Mouse (Mus musculus) midbrain, embryonic 16.5 days (tissue): ENCODE measurements around the gene Sh3bp5l. TPM values are rescaled to one million over a fixed set of nuclear protein-coding genes. Genes with fewer than 3 reads are reported as not detected.
"Not testable (repeated sequence)": the region's sequence is repeated elsewhere in the genome, so short reads cannot be mapped to it uniquely, and the experiment has no call there.

Source experiments
- ATAC-seq: fragments of 200-750 bp; cut with Nextera tagmentation; 2 replicates; pipeline ENCODE4 v1.8.0; 2017; ENCODE audit warnings: moderate TSS enrichment
- H3K27ac ChIP-seq: fragments of 300-500 bp; sonication (generic); 2 replicates; pipeline ENCODE4 v1.5.1; 2014; ENCODE audit warnings: mild to moderate bottlenecking, low read length, mixed read lengths
- H3K27me3 ChIP-seq: fragments of 300-500 bp; sonication (generic); 2 replicates; pipeline ENCODE4 v1.6.1; 2014; ENCODE audit warnings: low read depth, low read length, mixed read lengths; ENCODE audit not compliant: control insufficient read depth, insufficient read depth
- H3K36me3 ChIP-seq: fragments of 300-500 bp; sonication (generic); 2 replicates; pipeline ENCODE4 v1.6.1; 2014; ENCODE audit warnings: mild to moderate bottlenecking, low read length, moderate library complexity, mixed read lengths; ENCODE audit not compliant: control insufficient read depth, insufficient read depth
- H3K4me1 ChIP-seq: fragments of 300-500 bp; sonication (generic); 2 replicates; pipeline ENCODE4 v1.6.1; 2014; ENCODE audit warnings: mild to moderate bottlenecking, low read length, mixed read lengths; ENCODE audit not compliant: control insufficient read depth, insufficient read depth
- H3K4me2 ChIP-seq: fragments of 300-500 bp; sonication (generic); 2 replicates; pipeline ENCODE4 v1.6.1; 2014; ENCODE audit warnings: mild to moderate bottlenecking, low read length, mixed read lengths
- H3K4me3 ChIP-seq: fragments of 300-500 bp; sonication (generic); 2 replicates; pipeline ENCODE4 v1.5.1; 2014; ENCODE audit warnings: low read depth, mild to moderate bottlenecking, low read length, moderate library complexity, mixed read lengths
- H3K9ac ChIP-seq: fragments of 300-500 bp; sonication (generic); 2 replicates; pipeline ENCODE4 v1.6.1; 2014; ENCODE audit warnings: low read depth, low read length, mixed read lengths
- H3K9me3 ChIP-seq: fragments of 300-500 bp; sonication (generic); replicated peaks from 2 replicates; pipeline ENCODE4 v1.6.1; 2014; ENCODE audit warnings: mild to moderate bottlenecking, low read length, mixed read lengths; ENCODE audit not compliant: control insufficient read depth, poor library complexity, severe bottlenecking
- WGBS: fragments of 180-500 bp; shearing (Covaris S2); extraction: QIAGEN DNeasy Blood & Tissue Kit; methylation state at CpG from one replicate; pipeline ENCODE4 v1.1.7; 2014; 5-methylcytosine and 5-hydroxymethylcytosine counted together
- polyA plus RNA-seq: library from polyadenylated mRNA; unstranded; fragments of >200 nt; fragmentation: Nextera tagmentation; extraction: Ambion mirVana; gene quantifications from 2 replicates; pipeline ENCODE4 v1.2.1, GENCODE M21; 2015

Gene Sh3bp5l
- polyA plus RNA-seq, 1 experiment from 2014 or later: 52.4 TPM

DNA sequence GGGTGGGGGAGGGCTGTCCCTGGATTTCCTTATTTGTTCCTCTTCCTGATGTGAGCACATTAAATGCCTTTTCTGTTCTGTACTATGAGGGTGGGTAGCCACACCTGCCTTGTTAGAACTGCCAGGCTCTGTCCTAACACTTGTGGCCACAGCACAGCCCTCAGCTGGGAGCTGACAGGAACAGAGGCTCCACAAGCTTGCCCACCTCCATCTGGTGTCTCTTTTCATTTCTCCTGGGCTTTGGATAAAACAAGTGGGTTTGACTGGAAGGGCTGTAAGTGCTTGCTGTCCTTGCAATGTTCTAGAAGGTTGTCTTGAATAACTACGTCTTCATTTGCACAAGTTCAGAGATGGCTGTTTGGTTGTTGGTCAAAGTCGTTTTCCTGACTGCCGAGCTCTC is 24.4 kb downstream of the Sh3bp5l start:
- 74% methylated on average over 3 of the region's 3 CpGs for WGBS
- Histone ChIP-seq H3K36me3 (no peaks in the 10 kb centered on the region), H3K4me2 (no peak overlapping the region), H3K9ac (no peak overlapping the region), H3K9me3 (no peaks in the 10 kb centered on the region), H3K27me3 (no peaks in the 10 kb centered on the region), H3K4me1 (no peaks in the 10 kb centered on the region), H3K27ac (no peak overlapping the region), H3K4me3 (no peak overlapping the region)
- no peak for ATAC-seq

DNA sequence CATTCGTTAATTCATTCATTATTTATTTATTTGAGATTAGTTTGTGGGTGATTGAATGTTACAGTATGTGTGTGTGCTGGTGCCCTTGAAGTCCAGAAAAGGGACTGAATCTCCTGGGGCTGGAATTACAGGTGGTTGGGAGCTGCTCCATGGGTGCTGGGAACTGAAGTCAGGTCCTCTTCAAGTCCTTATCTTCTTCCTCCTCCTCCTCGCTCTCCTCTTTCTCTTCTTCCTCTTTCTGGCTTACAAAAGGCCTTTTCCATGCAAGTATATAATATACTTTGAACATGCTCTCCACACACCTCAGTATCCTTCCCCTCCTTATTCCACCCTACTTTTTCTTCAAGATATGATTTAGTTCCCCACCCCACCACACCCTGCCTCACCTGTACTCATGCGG is 26.5 kb downstream of the Sh3bp5l start:
- WGBS: 89% methylated on average over 3 of the region's 3 CpGs
- no peak overlapping the region for H3K4me3 ChIP-seq
- ATAC-seq: no peak
- H3K4me2 ChIP-seq: no peak overlapping the region
- H3K27ac ChIP-seq: no peak overlapping the region
- H3K36me3 ChIP-seq: no peaks in the 10 kb centered on the region
- no peaks in the 10 kb centered on the region for H3K9me3 ChIP-seq
- H3K9ac ChIP-seq: no peak overlapping the region
- no peaks in the 10 kb centered on the region for H3K27me3 ChIP-seq
- H3K4me1 ChIP-seq: no peaks in the 10 kb centered on the region

DNA sequence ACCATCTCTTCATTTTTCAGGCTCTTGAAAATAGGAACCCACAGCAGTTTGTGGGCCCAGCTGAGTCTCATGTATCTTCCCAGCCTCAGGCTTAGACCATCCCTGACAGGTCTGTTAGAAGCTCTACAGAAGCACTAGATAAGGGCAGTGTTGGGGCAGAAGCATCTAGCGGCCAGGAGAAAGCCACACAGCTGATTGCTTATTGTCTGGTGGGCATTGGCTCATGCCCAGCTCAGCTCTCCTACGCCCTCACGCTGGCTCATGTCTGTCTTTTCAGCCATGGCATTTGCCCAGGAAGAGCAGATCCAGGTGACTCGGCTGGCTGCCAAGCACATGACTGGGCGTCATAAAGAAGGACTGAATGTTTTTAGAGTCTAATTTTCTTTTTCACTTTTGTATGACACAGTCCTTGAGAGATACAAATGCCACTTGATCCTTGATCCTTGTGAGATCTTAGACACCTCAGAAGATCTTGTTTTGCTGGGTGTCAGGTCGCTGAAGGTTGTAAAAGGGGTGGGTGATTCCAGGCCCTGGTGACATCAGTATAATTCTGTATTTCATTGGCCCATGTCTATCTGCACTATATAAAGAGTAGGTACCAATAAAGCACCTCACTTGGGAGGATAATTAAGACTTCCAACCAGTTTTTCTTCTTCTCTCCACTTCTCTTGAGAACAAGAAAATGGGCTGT is 27.5 kb downstream of the Sh3bp5l start:
- WGBS: 88% methylated on average over 6 of the region's 6 CpGs
- no peak overlapping the region for H3K27ac ChIP-seq
- ATAC-seq: no peak
- no peak overlapping the region for H3K4me2 ChIP-seq
- no peaks in the 10 kb centered on the region for H3K4me1 ChIP-seq
- H3K4me3 ChIP-seq: no peak overlapping the region
- no peaks in the 10 kb centered on the region for H3K9me3 ChIP-seq
- no peaks in the 10 kb centered on the region for H3K27me3 ChIP-seq
- H3K36me3 ChIP-seq: no peaks in the 10 kb centered on the region
- H3K9ac ChIP-seq: no peak overlapping the region

DNA sequence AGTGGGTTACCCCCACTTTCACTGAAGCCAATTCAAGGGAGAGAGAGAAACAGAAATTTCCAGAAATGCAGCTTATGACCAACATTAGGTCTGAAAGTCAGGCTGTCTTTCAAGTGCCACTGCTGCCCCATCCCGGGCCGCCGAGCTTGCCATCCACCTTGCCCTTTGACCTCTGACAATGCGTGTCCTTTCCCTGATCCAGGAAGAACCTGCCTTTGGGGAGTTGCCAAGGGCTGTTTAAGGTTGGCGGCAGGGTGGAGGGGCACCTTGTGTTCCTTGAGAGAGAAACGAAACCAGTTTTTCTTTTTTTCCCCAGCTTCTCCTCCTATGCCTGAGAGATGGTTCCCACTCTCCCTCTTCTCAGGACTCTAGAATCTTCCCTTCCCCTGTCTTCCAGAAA is 32.0 kb downstream of the Sh3bp5l start:
- no CpG with 5 or more reads among the region's 6 CpGs for WGBS
- not testable (repeated sequence) for ATAC-seq, H3K4me2 ChIP-seq, H3K4me3 ChIP-seq, H3K36me3 ChIP-seq, H3K27ac ChIP-seq, H3K4me1 ChIP-seq, H3K9me3 ChIP-seq, H3K27me3 ChIP-seq, H3K9ac ChIP-seq

DNA sequence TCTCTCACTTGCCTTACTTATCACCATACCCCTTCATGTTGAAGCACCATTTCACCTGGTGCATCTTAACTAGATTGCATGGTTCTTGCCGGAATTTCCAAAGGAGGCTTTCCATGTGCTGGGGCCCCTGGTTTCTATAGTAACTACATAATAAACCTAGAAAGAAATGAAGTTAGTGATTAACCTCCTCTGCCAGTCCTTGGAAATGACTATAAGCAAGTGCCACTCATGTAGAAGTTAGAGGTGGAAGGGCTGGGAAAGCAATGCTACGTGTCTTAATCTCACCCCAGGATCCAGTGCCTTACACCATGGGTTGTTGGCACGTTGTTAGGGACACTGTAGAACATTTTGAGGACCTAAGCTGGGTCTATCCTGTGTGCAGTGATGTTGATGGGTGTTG is 33.9 kb downstream of the Sh3bp5l start:
- 68% methylated on average over 3 of the region's 3 CpGs for WGBS

DNA sequence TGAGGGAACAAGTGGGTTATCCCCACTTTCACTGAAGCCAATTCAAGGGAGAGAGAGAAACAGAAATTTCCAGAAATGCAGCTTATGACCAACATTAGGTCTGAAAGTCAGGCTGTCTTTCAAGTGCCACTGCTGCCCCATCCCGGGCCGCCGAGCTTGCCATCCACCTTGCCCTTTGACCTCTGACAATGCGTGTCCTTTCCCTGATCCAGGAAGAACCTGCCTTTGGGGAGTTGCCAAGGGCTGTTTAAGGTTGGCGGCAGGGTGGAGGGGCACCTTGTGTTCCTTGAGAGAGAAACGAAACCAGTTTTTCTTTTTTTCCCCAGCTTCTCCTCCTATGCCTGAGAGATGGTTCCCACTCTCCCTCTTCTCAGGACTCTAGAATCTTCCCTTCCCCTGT is 35.7 kb downstream of the Sh3bp5l start:
- H3K4me3 ChIP-seq, H3K4me2 ChIP-seq, H3K27me3 ChIP-seq, H3K36me3 ChIP-seq, H3K9me3 ChIP-seq, H3K27ac ChIP-seq, H3K9ac ChIP-seq, ATAC-seq, H3K4me1 ChIP-seq: not testable (repeated sequence)
- no CpG with 5 or more reads among the region's 6 CpGs for WGBS

More for the DNA sequence above, 33.9 kb downstream of the Sh3bp5l start:
- Histone ChIP-seq H3K4me1 (no peaks in the 10 kb centered on the region), H3K9ac (no peak overlapping the region), H3K9me3 (no peaks in the 10 kb centered on the region), H3K27ac (no peak overlapping the region), H3K36me3 (no peaks in the 10 kb centered on the region), H3K4me2 (no peak overlapping the region), H3K4me3 (no peak overlapping the region), H3K27me3 (no peaks in the 10 kb centered on the region)
- ATAC-seq: no peak

DNA sequence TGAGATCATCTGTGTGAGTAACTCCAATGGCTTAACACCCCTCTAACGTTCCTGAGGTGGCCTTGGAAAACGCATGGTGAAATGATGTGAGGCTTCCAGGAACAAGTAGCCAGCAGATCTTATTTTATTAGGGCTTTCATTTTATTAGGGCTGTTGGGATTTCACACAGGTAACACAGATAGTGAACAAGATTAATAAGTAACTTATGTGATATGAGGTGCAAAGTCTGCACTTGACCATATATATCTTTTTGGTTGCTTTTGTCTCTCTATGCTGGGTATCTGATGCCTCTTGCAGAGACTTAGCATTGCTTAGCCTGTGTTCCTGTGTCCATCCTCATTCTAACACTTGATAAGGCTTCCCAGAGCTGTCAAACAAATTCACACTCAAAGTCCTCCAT is 46.7 kb downstream of the Sh3bp5l start:
- ATAC-seq: no peak
- no peaks in the 10 kb centered on the region for H3K36me3 ChIP-seq
- H3K27me3 ChIP-seq: no peaks in the 10 kb centered on the region
- H3K27ac ChIP-seq: no peak overlapping the region
- WGBS: 96% methylated on average over 2 of the region's 2 CpGs
- H3K4me3 ChIP-seq: no peak overlapping the region
- H3K9me3 ChIP-seq: no peaks in the 10 kb centered on the region
- H3K4me1 ChIP-seq: no peaks in the 10 kb centered on the region
- H3K4me2 ChIP-seq: no peak overlapping the region
- H3K9ac ChIP-seq: no peak overlapping the region

DNA sequence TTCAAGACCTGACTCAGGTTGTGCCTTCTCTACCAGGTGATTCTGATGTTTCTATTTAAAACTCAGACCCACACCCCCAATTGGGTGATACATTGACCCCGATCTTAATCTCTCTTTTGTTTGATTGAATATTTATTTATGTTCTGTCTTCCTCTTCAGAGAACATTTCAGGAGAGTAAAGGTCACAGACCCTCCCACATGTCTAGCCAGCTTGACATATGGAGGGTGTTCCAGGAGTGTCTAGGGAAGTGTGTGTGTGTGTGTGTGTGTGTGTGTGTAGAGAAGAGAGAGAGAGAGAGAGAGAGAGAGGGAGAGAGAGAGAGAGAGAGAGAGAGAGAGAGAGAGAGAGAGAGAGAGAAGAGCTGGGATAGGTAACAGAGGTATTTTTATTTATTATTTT is 47.2 kb downstream of the Sh3bp5l start:
- Histone ChIP-seq H3K27me3 (no peaks in the 10 kb centered on the region), H3K9ac (no peak overlapping the region), H3K4me2 (no peak overlapping the region), H3K4me1 (no peaks in the 10 kb centered on the region), H3K4me3 (no peak overlapping the region), H3K9me3 (no peaks in the 10 kb centered on the region), H3K27ac (no peak overlapping the region), H3K36me3 (no peaks in the 10 kb centered on the region)
- ATAC-seq: no peak
- 73% methylated on average over 1 of the region's 1 CpGs for WGBS

DNA sequence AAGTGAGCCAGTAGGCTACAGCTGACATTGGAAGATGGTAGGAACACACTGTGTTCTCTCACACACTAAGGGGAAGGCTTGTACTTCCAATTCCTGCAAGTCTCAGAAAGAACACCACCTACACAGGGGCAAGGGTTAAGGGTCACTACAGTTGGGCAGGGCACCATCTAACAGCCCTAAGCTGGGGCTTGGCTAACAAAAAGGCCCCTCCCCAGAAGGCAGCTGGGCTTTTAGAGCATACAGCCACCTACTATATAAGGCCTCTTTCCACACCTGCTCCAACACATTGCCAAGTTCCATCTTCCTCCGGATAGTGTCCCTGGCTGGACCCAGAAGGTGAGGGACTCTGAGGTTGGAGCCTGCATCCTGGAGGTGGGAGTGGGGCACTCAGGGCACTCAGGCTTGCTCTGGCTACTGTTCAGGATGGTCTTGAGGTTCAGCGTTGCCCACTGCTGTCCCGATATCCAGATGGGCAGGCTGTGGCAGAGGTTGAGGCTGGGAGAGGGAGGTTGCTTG is 48.3 kb downstream of the Sh3bp5l start, which contains the start of gene Lypd8:
Lypd8 (plus strand) TSS at position 281 of the 516 bp plus-strand sequence.
- no peaks in the 10 kb centered on the region for H3K27me3 ChIP-seq
- H3K9me3 ChIP-seq: no peaks in the 10 kb centered on the region
- no peak within 1 kb of the TSS for H3K4me3 ChIP-seq
- 93% methylated on average over 3 of the region's 3 CpGs for WGBS
- no peaks in the 10 kb centered on the region for H3K36me3 ChIP-seq
- no peak within 1 kb of the TSS for H3K9ac ChIP-seq
- ATAC-seq: no peak
- H3K4me2 ChIP-seq: no peak within 1 kb of the TSS
- no peak within 1 kb of the TSS for H3K27ac ChIP-seq
- H3K4me1 ChIP-seq: no peaks in the 10 kb centered on the region
